Mouse (Mus musculus) kidney, adult 11 months (tissue): Measurements from ENCODE around the gene Pbxip1.

Source experiments
- DNase-seq: peaks from one replicate; pipeline ENCODE4 v3.0.0; 2022

Gene Pbxip1

GRCm38 (mm10) chr3:89490790-89491189 is 54.3 kb downstream of the Pbxip1 start:
- DNase-seq = no peak

GRCm38 (mm10) chr3:89491559-89491958 is 55.1 kb downstream of the Pbxip1 start:
- no peak for DNase-seq

- peak; percentile 87 for DNase-seq
Observed at GRCm38 (mm10) chr3:89492701-89493151, 56.2 kb downstream of the Pbxip1 start.

DNA sequence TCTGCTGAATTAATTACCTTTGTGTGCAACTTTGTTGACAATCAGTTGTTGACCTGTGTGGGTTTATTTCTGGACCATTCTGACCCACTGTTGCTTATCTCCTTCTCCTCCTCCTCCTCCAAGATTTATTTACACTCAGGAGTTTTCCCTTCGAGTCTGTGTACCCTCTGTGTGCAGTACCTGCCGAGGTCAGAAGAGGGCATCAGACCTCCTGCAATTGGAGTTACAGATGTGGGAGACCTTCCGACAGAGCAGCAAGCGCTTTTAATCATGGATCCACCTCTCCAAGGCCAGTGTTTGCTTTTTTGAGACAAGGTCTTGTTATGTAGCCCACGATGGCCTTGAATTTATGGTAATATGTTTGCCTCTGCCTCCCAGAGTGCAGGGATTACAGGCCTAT is 58.1 kb downstream of the Pbxip1 start:
- DNase-seq = no peak

DNA sequence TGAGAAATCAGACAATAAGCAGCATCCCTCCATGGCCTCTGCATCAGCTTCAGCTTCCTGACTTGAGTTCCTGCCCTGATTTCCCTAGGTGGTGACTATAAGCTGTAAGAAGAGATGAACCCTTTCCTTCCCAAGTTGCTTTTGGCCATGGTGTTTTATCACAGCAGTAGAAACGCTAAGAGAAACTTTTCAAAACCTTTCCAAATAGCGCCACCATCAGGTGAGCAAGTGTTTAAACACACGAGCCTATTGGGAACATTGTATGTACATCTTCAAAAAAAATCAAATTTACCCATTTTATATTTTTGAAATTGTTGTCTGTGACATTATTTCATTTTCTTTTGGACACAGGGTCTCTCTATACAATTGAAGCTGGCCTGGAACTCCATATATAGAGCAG is 59.9 kb downstream of the Pbxip1 start:
- no peak for DNase-seq

DNA sequence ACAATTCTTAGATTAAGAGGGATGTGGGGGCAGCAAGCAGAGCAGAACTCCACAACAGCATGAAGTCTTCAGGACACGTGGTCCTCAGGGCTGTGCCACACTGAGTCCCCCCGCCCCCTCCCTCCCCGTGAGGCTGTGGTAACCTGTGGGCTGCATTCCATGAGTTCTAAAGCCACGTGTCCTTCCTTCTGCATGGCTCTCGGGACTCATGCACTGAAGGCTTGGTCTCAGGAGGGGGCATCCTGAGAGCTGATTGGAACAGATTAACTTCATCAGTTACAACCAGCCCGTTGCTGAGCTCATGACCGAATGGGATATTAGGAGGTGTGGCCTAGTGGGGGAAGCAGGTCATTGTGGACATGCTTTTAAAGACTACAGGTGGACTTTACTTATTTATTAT is 63.2 kb downstream of the Pbxip1 start:
- no peak for DNase-seq
